Mouse (Mus musculus) heart, adult 2 months (tissue): ENCODE results near the gene Cep162.

Source experiments
- CTCF ChIP-seq: fragments of 200-600 bp; IDR thresholded peaks from 2 replicates; pipeline ENCODE4 v1.8.1; 2022; ENCODE audit warnings: antibody characterized with exemption, mild to moderate bottlenecking, moderate library complexity
- EP300 ChIP-seq: fragments of 200-500 bp; IDR thresholded peaks from 2 replicates; pipeline ENCODE4 v1.6.1; 2011; ENCODE audit warnings: low read depth, low read length, control low read depth; ENCODE audit not compliant: insufficient read depth
- POLR2A ChIP-seq: fragments of 200-500 bp; IDR thresholded peaks from 2 replicates; pipeline ENCODE4 v1.6.1; 2011; ENCODE audit warnings: mild to moderate bottlenecking, low read depth, low read length, control low read depth; ENCODE audit not compliant: insufficient read depth

GRCm38 (mm10) chr9:87171517-87171916 lies 83.8 kb downstream of the Cep162 start:
- TF ChIP-seq CTCF, result no peak
- TF ChIP-seq POLR2A, result no peak
- TF ChIP-seq EP300, result no peak
